Mouse (Mus musculus) embryonic fibroblast, embryonic 13.5 days (primary cell): ENCODE measurements around the gene Ndufb6.

Experiments
- CTCF ChIP-seq: IDR thresholded peaks from 2 replicates; pipeline ENCODE4 v1.5.1; 2011; ENCODE audit warnings: mild to moderate bottlenecking, control low read depth, low read length, moderate library complexity, borderline replicate concordance; ENCODE audit not compliant: insufficient read depth
- POLR2A ChIP-seq: IDR thresholded peaks from 2 replicates; pipeline ENCODE4 v1.6.1; 2011; ENCODE audit warnings: low read depth, mild to moderate bottlenecking, control low read depth, low read length, moderate library complexity

- TF ChIP-seq POLR2A (no peak), CTCF (no peak)
These were observed 33.0 kb upstream of the Ndufb6 start for GRCm38 (mm10) chr4:40312213-40312612.
